Mouse (Mus musculus) CD8-positive naive resting alpha-beta T cell, adult 2 months (primary cell): ENCODE measurements around the gene Slamf1.
A peak's percentile ranks its signal among the peaks of the same experiment; 100 is the strongest.
"Not testable (repeated sequence)": the region's sequence is repeated elsewhere in the genome, so short reads cannot be mapped to it uniquely, and the experiment has no call there.

Experiments used
- DNase-seq, 2 experiments: peaks; one replicate each; pipeline ENCODE4 v3.0.0; 2022; ENCODE audit warnings: low read depth in 2 of 2, low spot score in 2 of 2

Slamf1 gene

GRCm38 (mm10) chr1:171799648-171800047, 32.7 kb downstream of the Slamf1 start:
- no peak for DNase-seq

- not testable (repeated sequence) for DNase-seq
Observed at GRCm38 (mm10) chr1:171811048-171811447, 44.1 kb downstream of the Slamf1 start.

DNA sequence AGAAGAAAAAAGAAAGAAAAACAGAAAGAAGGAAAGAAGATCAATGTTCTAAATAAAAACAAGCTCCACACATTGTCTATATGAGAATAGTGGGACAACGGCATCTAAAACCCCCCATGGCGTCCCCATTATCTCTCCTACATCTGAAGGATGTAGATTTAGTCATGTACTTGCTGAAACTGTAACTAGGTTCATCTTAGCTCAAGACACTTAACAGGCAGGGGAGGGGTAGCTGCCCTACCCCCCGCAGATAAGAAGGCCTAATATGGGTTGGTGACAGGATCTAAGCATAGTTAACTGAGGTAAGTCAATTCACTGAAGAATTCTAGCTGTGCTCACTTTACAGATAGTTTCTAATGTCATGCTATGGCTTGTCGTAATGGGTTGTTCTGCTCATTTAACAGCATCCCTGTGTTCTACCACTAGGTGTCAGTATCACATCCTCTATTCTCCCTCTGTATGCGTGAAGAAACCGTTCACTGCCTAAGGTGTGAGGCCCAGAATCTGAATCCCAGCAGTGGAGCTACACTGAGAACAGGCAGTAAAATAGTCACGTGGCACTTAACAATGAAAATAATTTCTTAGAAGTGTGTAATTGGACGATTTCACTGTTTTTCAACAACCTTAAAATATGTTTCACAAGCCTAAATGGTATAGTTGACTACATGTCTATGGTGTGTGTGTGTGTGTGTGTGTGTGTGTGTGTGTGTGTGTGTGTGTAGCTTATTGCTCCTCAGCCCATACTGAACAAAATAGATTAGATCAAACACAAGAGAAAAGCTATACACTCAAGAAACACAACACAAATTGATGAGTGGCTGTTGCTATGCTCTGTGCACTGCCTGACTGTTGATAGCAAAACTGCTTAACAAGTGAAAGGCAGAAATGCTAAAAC, 48.9 kb downstream of the Slamf1 start:
- DNase-seq: peak; percentile 35 to 64

DNA sequence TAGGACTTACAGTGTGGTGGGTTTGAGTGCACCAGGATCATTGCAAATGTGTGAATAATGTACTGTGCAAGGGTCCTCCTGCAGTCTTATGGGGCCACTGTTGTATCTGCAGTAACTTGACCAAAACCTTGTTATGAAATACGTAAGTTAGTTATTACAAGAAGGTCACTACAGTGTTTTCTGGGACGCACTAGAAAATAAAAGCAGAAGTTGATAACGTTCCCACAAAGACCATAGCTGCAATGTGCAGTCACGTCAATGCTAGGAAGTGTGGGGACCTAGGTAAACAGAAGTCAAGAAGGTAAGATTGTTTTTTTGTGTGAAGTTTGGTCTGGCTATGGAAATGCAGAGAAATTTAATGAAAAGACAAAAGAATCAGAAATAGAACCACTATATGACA, 50.1 kb downstream of the Slamf1 start:
- no peak for DNase-seq

DNA sequence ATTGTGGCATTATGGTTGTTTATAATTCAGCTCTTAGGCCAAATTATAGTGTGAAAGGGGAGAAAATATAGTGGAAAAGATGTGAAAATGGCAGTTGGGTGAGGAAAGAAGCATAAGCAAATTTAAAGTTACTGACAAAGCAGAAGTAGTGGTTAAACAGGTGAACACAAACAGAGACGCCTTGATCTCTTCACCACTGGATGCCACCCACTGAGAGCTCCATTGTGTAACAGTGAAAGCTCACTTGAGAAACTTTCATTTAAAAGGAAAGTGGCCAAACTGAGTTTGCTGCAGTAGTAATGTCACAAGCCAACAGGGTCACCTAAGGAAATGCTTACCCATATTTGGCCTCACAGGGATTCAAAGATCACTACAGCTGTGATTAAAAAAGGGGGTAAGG, 54.4 kb downstream of the Slamf1 start:
- DNase-seq: no peak

DNA sequence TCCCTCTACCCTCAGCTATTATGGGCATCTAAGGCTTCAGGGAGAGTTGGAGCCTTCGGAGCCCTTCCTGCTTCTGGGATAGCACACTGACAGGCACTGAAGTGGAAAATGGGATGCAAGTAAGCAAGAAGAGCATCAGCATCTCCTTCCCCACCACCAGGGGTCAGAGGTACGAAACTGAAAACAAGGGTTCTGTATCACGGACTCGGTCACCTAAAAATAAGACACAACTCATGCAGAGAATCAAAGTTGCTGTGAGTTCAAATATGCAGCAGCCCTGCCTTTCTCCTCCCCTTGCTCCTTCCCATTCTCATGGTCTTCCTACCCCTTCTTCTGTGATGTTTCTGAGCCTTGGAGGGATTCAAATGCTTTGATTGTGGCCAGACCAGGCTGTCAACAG, 58.5 kb downstream of the Slamf1 start:
- DNase-seq: no peak

- DNase-seq: peak; percentile 19 to 45
Observed at GRCm38 (mm10) chr1:171826164-171826563, 59.2 kb downstream of the Slamf1 start.

DNA sequence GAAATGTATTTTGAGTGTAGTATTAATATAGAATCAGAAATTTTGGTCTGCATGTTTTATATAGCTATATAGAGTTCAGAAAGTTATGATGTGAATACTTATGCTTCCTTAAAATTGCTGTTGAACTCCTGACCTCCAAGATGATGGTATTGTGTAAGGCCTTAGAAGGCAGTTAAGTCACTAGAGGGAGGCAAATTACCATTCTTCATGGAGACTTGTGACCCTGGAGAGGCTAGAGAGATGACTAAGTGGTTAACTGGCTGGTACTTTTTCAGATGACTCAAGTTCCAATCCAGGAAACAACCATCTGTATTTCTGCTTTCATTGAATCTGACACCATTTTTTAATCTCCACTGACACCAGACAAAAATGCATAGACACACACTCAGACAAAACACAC, 60.7 kb downstream of the Slamf1 start:
- DNase-seq: no peak

GRCm38 (mm10) chr1:171839488-171839887, 72.6 kb downstream of the Slamf1 start, which contains the start of gene Cd84:
Gene Cd84 (plus strand): TSS chr1:171839697.
- DNase-seq: no peak

- DNase-seq: peak; percentile 27 to 40
Observed at GRCm38 (mm10) chr1:171840450-171841023, 73.6 kb downstream of the Slamf1 start.

GRCm38 (mm10) chr1:171845035-171845754, 78.3 kb downstream of the Slamf1 start:
- peak in 1 of 2 experiments; percentile 35 for DNase-seq

DNA sequence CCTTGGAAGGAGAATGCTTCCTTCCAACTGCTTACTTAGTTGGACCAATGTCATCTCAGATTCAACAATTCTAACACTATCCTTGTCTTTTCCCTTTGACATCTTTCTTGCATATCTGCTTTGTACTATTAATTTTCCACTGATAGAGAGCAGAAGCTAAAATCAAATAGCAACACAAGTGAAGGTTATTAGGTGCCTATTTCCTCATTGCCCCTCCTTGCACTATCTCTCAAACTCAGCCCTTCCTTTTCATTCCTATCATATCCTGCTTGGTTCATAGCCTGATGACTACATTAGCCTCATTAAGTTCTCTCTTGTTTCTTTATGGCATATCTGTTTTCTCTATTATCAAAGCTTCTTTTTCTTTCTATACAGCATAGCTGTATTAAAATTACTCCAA, 81.3 kb downstream of the Slamf1 start:
- no peak for DNase-seq

DNA sequence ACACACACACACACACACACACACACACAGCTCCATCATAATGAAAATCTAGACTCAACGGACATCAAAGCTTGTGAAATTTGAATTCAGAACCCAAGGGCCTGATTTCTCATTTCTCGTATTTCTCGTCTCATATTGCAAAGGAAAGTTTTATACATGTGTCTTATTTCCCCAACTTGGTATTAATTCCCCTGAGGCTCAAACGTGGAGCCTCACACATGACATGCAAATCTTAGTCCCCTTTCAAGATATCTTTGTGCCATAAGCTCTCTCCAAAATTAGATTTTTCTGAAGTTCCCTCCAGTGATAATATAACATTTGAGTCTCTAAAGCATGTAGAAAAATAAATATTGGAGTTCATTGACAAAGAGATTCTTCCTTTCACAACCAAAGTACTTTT, 81.8 kb downstream of the Slamf1 start:
- DNase-seq: no peak

DNA sequence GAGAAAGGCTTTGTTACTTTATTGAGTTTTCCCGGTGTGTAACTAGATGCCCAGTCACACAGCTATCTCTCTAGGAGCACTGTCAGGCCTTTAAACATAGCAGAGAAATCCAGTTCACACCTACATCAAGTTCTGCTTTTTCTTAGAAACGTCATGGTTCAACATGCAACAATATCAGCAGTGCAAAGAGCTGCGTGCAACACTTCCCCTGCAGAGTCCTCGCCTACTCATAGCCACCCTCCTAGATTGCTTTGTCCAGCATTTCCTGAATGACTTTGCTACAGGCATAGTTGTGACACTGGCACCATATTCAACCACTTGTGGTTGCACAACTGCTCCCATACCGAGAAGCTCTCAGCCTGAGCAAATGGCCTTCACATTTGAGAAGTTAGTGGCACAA, 82.5 kb downstream of the Slamf1 start:
- DNase-seq: no peak
